Mouse (Mus musculus) megakaryocyte, embryonic 14.5 days (primary cell): ENCODE measurements around the gene Fbxo31. TPM values are rescaled to one million over a fixed set of nuclear protein-coding genes. Genes with fewer than 3 reads are reported as not detected.

Experiments used
- H3K27me3 ChIP-seq: replicated peaks from 2 replicates; pipeline ENCODE3; 2012; ENCODE audit warnings: inconsistent platforms
- H3K36me3 ChIP-seq: replicated peaks from 2 replicates; pipeline ENCODE3; 2012; ENCODE audit warnings: low read length, inconsistent platforms, mixed read lengths
- H3K4me1 ChIP-seq: 2 replicates; pipeline ENCODE4 v1.6.1; 2012; ENCODE audit warnings: inconsistent platforms
- H3K4me3 ChIP-seq: replicated peaks from 2 replicates; pipeline ENCODE3; 2012; ENCODE audit warnings: moderate library complexity, mild to moderate bottlenecking, inconsistent platforms
- H3K9me3 ChIP-seq: 2 replicates; pipeline ENCODE4 v1.6.1; 2012; ENCODE audit warnings: inconsistent platforms
- FLI1 ChIP-seq: IDR thresholded peaks from 2 replicates; pipeline ENCODE4 v1.6.1; 2012; ENCODE audit warnings: low read length, inconsistent platforms, mixed read lengths
- GATA1 ChIP-seq: IDR thresholded peaks from 3 replicates; pipeline ENCODE4 v1.6.1; 2012; ENCODE audit warnings: mixed read lengths, low read length, inconsistent platforms, borderline replicate concordance
- polyA plus RNA-seq: library from polyadenylated mRNA; stranded (reverse); fragments of >175 nt; gene quantifications from 2 replicates; pipeline ENCODE4 v1.2.3, GENCODE M21; 2012; ENCODE audit warnings: low replicate concordance; ENCODE audit not compliant: insufficient read depth

Fbxo31 gene
- polyA plus RNA-seq, 1 experiment = 31.2 TPM

GRCm38 (mm10) chr8:121558538-121558937 is 20.1 kb downstream of the Fbxo31 start:
- Histone ChIP-seq H3K36me3 (peaks cover 87% of the 10 kb centered on the region), H3K9me3 (no peaks in the 10 kb centered on the region), H3K27me3 (no peaks in the 10 kb centered on the region), H3K4me3 (no peak overlapping the region), H3K4me1 (peaks cover 18% of the 10 kb centered on the region; the same call in 1 of the 2 replicates)
- TF ChIP-seq FLI1 = no peak
- TF ChIP-seq GATA1 = no peak

- H3K36me3 ChIP-seq = peaks cover 87% of the 10 kb centered on the region
Observed at GRCm38 (mm10) chr8:121557746-121558145, 20.9 kb downstream of the Fbxo31 start.

GRCm38 (mm10) chr8:121553831-121554475 is 24.7 kb downstream of the Fbxo31 start:
- Histone ChIP-seq H3K36me3 (peaks cover 92% of the 10 kb centered on the region), H3K9me3 (no peaks in the 10 kb centered on the region)
- TF ChIP-seq GATA1 (no peak), FLI1 (no peak)

More at GRCm38 (mm10) chr8:121557746-121558145, 20.9 kb downstream of the Fbxo31 start:
- no peaks in the 10 kb centered on the region for H3K27me3 ChIP-seq
- no peak for TF ChIP-seq GATA1
- TF ChIP-seq FLI1 = no peak
- no peaks in the 10 kb centered on the region for H3K9me3 ChIP-seq
- H3K4me1 ChIP-seq = peaks cover 16% of the 10 kb centered on the region; the same call in 1 of the 2 replicates
- no peak overlapping the region for H3K4me3 ChIP-seq

GRCm38 (mm10) chr8:121552506-121552905 is 26.1 kb downstream of the Fbxo31 start:
- Histone ChIP-seq H3K4me3 (no peak overlapping the region), H3K4me1 (peaks cover 10% of the 10 kb centered on the region; the same call in 1 of the 2 replicates), H3K9me3 (no peaks in the 10 kb centered on the region), H3K27me3 (peaks cover 4% of the 10 kb centered on the region), H3K36me3 (peaks cover 77% of the 10 kb centered on the region)
- no peak for TF ChIP-seq FLI1
- TF ChIP-seq GATA1 = no peak

More at GRCm38 (mm10) chr8:121553831-121554475, 24.7 kb downstream of the Fbxo31 start:
- peaks cover 7% of the 10 kb centered on the region; the same call in 1 of the 2 replicates for H3K4me1 ChIP-seq
- H3K4me3 ChIP-seq = no peak overlapping the region
- no peaks in the 10 kb centered on the region for H3K27me3 ChIP-seq

- peaks cover 15% of the 10 kb centered on the region; the same call in 1 of the 2 replicates for H3K4me1 ChIP-seq
- peaks cover 5% of the 10 kb centered on the region for H3K27me3 ChIP-seq
- H3K9me3 ChIP-seq = no peaks in the 10 kb centered on the region
- TF ChIP-seq GATA1 = no peak
- TF ChIP-seq FLI1 = no peak
- H3K36me3 ChIP-seq = peaks cover 71% of the 10 kb centered on the region
- no peak overlapping the region for H3K4me3 ChIP-seq
Observed at GRCm38 (mm10) chr8:121551065-121551985, 27.3 kb downstream of the Fbxo31 start.

GRCm38 (mm10) chr8:121550056-121550455 is 28.6 kb downstream of the Fbxo31 start:
- Histone ChIP-seq H3K36me3 (peaks cover 60% of the 10 kb centered on the region), H3K4me3 (no peak overlapping the region), H3K9me3 (no peaks in the 10 kb centered on the region), H3K27me3 (peaks cover 14% of the 10 kb centered on the region), H3K4me1 (peaks cover 15% of the 10 kb centered on the region; the same call in 1 of the 2 replicates)
- TF ChIP-seq GATA1 = no peak
- TF ChIP-seq FLI1 = no peak

GRCm38 (mm10) chr8:121547132-121547531 is 31.5 kb downstream of the Fbxo31 start:
- H3K9me3 ChIP-seq = peaks cover 8% of the 10 kb centered on the region
- H3K4me3 ChIP-seq = peak overlapping the region; percentile 1
- H3K27me3 ChIP-seq = peaks cover 36% of the 10 kb centered on the region
- peaks cover 7% of the 10 kb centered on the region; the same call in 1 of the 2 replicates for H3K4me1 ChIP-seq
- TF ChIP-seq FLI1 (no peak), GATA1 (no peak)
- H3K36me3 ChIP-seq = peaks cover 31% of the 10 kb centered on the region

- H3K9me3 ChIP-seq = peaks cover 13% of the 10 kb centered on the region
- H3K4me1 ChIP-seq = peaks cover 7% of the 10 kb centered on the region; the same call in 1 of the 2 replicates
- TF ChIP-seq GATA1 = no peak
- no peak for TF ChIP-seq FLI1
- peaks cover 9% of the 10 kb centered on the region for H3K36me3 ChIP-seq
- H3K4me3 ChIP-seq = no peak overlapping the region
- H3K27me3 ChIP-seq = peaks cover 55% of the 10 kb centered on the region
Observed at GRCm38 (mm10) chr8:121544936-121545335, 33.7 kb downstream of the Fbxo31 start.

- H3K36me3 ChIP-seq = peaks cover 3% of the 10 kb centered on the region
Observed at GRCm38 (mm10) chr8:121544276-121544785, 34.3 kb downstream of the Fbxo31 start, which contains the start of gene 1700018B08Rik. 1700018B08Rik (minus strand) TSS chr8:121544320.

GRCm38 (mm10) chr8:121542901-121543300 is 35.7 kb downstream of the Fbxo31 start:
- H3K4me1 ChIP-seq = peaks cover 10% of the 10 kb centered on the region; the same call in 1 of the 2 replicates
- H3K4me3 ChIP-seq = no peak overlapping the region
- H3K27me3 ChIP-seq = peaks cover 63% of the 10 kb centered on the region
- H3K9me3 ChIP-seq = peaks cover 18% of the 10 kb centered on the region
- H3K36me3 ChIP-seq = no peaks in the 10 kb centered on the region
- TF ChIP-seq FLI1 (no peak), GATA1 (no peak)

More at GRCm38 (mm10) chr8:121544276-121544785, 34.3 kb downstream of the Fbxo31 start, which contains the start of gene 1700018B08Rik:
- Histone ChIP-seq H3K4me1 (peaks cover 8% of the 10 kb centered on the region; the same call in 1 of the 2 replicates), H3K9me3 (peaks cover 14% of the 10 kb centered on the region), H3K4me3 (no peak within 1 kb of the TSS), H3K27me3 (peaks cover 60% of the 10 kb centered on the region)
- no peak for TF ChIP-seq GATA1
- no peak for TF ChIP-seq FLI1
